Mouse (Mus musculus): ENCODE data around the gene Mrps27.

Gene Mrps27

GRCm38 (mm10) chr13:99442434-99443249, 98.1 kb downstream of the Mrps27 start:
- no peak for DNase-seq

GRCm38 (mm10) chr13:99443484-99444175, 99.0 kb downstream of the Mrps27 start:
- no peak for DNase-seq

GRCm38 (mm10) chr13:99444431-99444871, 99.9 kb downstream of the Mrps27 start:
- no peak for DNase-seq

- DNase-seq, result no peak
Measured at GRCm38 (mm10) chr13:99444880-99445279, 100.3 kb downstream of the Mrps27 start.

GRCm38 (mm10) chr13:99447002-99447401, 102.4 kb downstream of the Mrps27 start:
- DNase-seq, result no peak

- DNase-seq, result no peak
Measured at GRCm38 (mm10) chr13:99447403-99448199, 103.0 kb downstream of the Mrps27 start.

- no peak for DNase-seq
Measured at GRCm38 (mm10) chr13:99448278-99448677, 103.7 kb downstream of the Mrps27 start.

GRCm38 (mm10) chr13:99449547-99449946, 105.0 kb downstream of the Mrps27 start:
- no peak for DNase-seq

- no peak for DNase-seq
Measured at GRCm38 (mm10) chr13:99450766-99451165, 106.2 kb downstream of the Mrps27 start.

- no peak for DNase-seq
Measured at GRCm38 (mm10) chr13:99451276-99451675, 106.7 kb downstream of the Mrps27 start.

GRCm38 (mm10) chr13:99452444-99452843, 107.9 kb downstream of the Mrps27 start:
- no peak for DNase-seq

GRCm38 (mm10) chr13:99454977-99455376, 110.4 kb downstream of the Mrps27 start:
- DNase-seq, result no peak

GRCm38 (mm10) chr13:99458658-99459386, 114.2 kb downstream of the Mrps27 start:
- DNase-seq, result no peak

GRCm38 (mm10) chr13:99459612-99460011, 115.0 kb downstream of the Mrps27 start:
- no peak for DNase-seq

GRCm38 (mm10) chr13:99461886-99462285, 117.3 kb downstream of the Mrps27 start:
- DNase-seq, result no peak

GRCm38 (mm10) chr13:99464551-99464950, 120.0 kb downstream of the Mrps27 start:
- no peak for DNase-seq

Measured in thymus, adult 18-20 months (tissue).